ENCODE assay signal across 22 mouse cellular contexts in the genomic region with DNA sequence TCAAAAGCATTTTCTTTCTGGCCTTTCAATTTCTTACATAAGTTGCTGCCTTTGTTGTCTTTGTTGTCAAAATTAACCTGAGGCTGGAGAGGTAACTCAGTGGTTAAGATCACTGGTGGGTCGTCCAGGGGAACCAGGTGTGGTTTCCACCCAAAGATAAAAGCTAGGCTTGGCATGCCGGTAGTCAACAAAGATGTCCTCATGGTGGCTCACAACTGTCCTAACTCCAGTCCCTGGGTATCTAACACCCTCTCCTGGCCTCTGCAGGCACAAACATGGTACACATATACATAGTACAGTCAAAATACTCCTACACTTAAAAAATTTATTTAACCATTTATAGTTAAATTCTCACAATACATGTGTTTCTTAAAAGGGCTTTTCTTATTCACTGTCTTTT. TPM values are rescaled to one million over a fixed set of nuclear protein-coding genes. Genes with fewer than 3 reads are reported as not detected.
"Had no signal": no experiment of that assay in that cellular context is flagged by ENCODE, and none has a peak within 500 bp of the region (broad histone marks: within the 10 kb centered on the region; RNA-seq: fewer than 3 reads in every experiment).

No protein-coding gene starts in this region.

- H3K4me1 ChIP-seq: liver, embryonic 15.5 days; midbrain, embryonic 10.5 days; midbrain, embryonic 12.5 days; neural tube, embryonic 13.5 days; neural tube, embryonic 15.5 days had no signal

- H3K4me2 ChIP-seq: liver, embryonic 15.5 days; lung, embryonic 14.5 days; midbrain, embryonic 12.5 days; neural tube, embryonic 13.5 days; neural tube, embryonic 15.5 days had no signal

- DNase-seq: lung, adult 18-20 months; lung, embryonic 14.5 days; lung, postnatal 10 days; lung, postnatal 4 days; midbrain, embryonic 14.5 days; retina, postnatal 1 day; right cerebral cortex, adult 18-20 months; right cerebral cortex, postnatal 25 days; right cerebral cortex, postnatal 4 days; spleen, adult 18-20 months; thymus, adult 2 months; thymus, postnatal 25 days; thymus, postnatal 4 days had no signal

- H3K9ac ChIP-seq: liver, embryonic 15.5 days; lung, embryonic 14.5 days; midbrain, embryonic 12.5 days; neural tube, embryonic 13.5 days; neural tube, embryonic 15.5 days had no signal

- H3K27me3 ChIP-seq: liver, embryonic 15.5 days; megakaryocyte, embryonic 14.5 days; midbrain, embryonic 12.5 days; neural tube, embryonic 13.5 days; neural tube, embryonic 15.5 days had no signal

- ATAC-seq: midbrain, embryonic 16.5 days had no signal

- H3K9me3 ChIP-seq: liver, embryonic 15.5 days; megakaryocyte, embryonic 14.5 days; midbrain, embryonic 10.5 days; midbrain, embryonic 12.5 days; neural tube, embryonic 13.5 days; neural tube, embryonic 15.5 days had no signal

- H3K27ac ChIP-seq: liver, embryonic 15.5 days; midbrain, embryonic 10.5 days; midbrain, embryonic 12.5 days; neural tube, embryonic 13.5 days; neural tube, embryonic 15.5 days had no signal

- H3K4me3 ChIP-seq: liver, embryonic 15.5 days; megakaryocyte, embryonic 14.5 days; midbrain, embryonic 10.5 days; midbrain, embryonic 12.5 days; myocyte; neural tube, embryonic 13.5 days; neural tube, embryonic 15.5 days had no signal

RNA-seq across cellular contexts. Expression of a gene that starts 19.8 kb away (rescaled TPM):
- polyA plus RNA-seq: small intestine, adult 2 months; thymus, adult 2 months had no signal
